Mouse (Mus musculus): ENCODE data around the gene Mboat1.

The Mboat1 gene

GRCm38 (mm10) chr13:30136243-30136922 is at the start of gene Mboat1:
Gene Mboat1 (plus strand): TSS chr13:30136489.
- DNase-seq (ENCODE audit: low spot score in 2 of 2) = peak in 1 of 2 experiments; percentile 36

- no peak for DNase-seq (ENCODE audit: low spot score in 2 of 2)
Measured at GRCm38 (mm10) chr13:30093086-30093485, 43.2 kb upstream of the Mboat1 start.

- DNase-seq (ENCODE audit: low spot score in 2 of 2) = no peak
Measured at GRCm38 (mm10) chr13:30095851-30096250, 40.4 kb upstream of the Mboat1 start.

- no peak for DNase-seq (ENCODE audit: low spot score in 2 of 2)
Measured at GRCm38 (mm10) chr13:30096536-30096935, 39.8 kb upstream of the Mboat1 start.

- DNase-seq (ENCODE audit: low spot score in 2 of 2) = no peak
Measured at GRCm38 (mm10) chr13:30109001-30109600, 27.2 kb upstream of the Mboat1 start.

- DNase-seq (ENCODE audit: low spot score in 2 of 2) = no peak
Measured at GRCm38 (mm10) chr13:30115792-30116191, 20.5 kb upstream of the Mboat1 start.

- no peak for DNase-seq (ENCODE audit: low spot score in 2 of 2)
Measured at GRCm38 (mm10) chr13:30136923-30137629, 787 bp downstream of the Mboat1 start.

GRCm38 (mm10) chr13:30137951-30138350 is 1.7 kb downstream of the Mboat1 start:
- no peak for DNase-seq (ENCODE audit: low spot score in 2 of 2)

GRCm38 (mm10) chr13:30140149-30140548 is 3.9 kb downstream of the Mboat1 start:
- DNase-seq (ENCODE audit: low spot score in 2 of 2) = no peak

- DNase-seq (ENCODE audit: low spot score in 2 of 2) = no peak
Measured at GRCm38 (mm10) chr13:30140646-30141045, 4.4 kb downstream of the Mboat1 start.

- no peak for DNase-seq (ENCODE audit: low spot score in 2 of 2)
Measured at GRCm38 (mm10) chr13:30141996-30142395, 5.7 kb downstream of the Mboat1 start.

GRCm38 (mm10) chr13:30146468-30146867 is 10.2 kb downstream of the Mboat1 start:
- DNase-seq (ENCODE audit: low spot score in 2 of 2) = no peak

- no peak for DNase-seq (ENCODE audit: low spot score in 2 of 2)
Measured at GRCm38 (mm10) chr13:30154264-30154663, 18.0 kb downstream of the Mboat1 start.

- DNase-seq (ENCODE audit: low spot score in 2 of 2) = no peak
Measured at GRCm38 (mm10) chr13:30159626-30160025, 23.3 kb downstream of the Mboat1 start.

- no peak for DNase-seq (ENCODE audit: low spot score in 2 of 2)
Measured at GRCm38 (mm10) chr13:30163521-30163920, 27.2 kb downstream of the Mboat1 start.

GRCm38 (mm10) chr13:30166138-30167090 is 30.1 kb downstream of the Mboat1 start:
- DNase-seq (ENCODE audit: low spot score in 2 of 2) = no peak

GRCm38 (mm10) chr13:30167499-30167898 is 31.2 kb downstream of the Mboat1 start:
- no peak for DNase-seq (ENCODE audit: low spot score in 2 of 2)

GRCm38 (mm10) chr13:30168803-30169202 is 32.5 kb downstream of the Mboat1 start:
- DNase-seq (ENCODE audit: low spot score in 2 of 2) = no peak

GRCm38 (mm10) chr13:30170061-30170460 is 33.8 kb downstream of the Mboat1 start:
- DNase-seq (ENCODE audit: low spot score in 2 of 2) = no peak

- DNase-seq (ENCODE audit: low spot score in 2 of 2) = no peak
Measured at GRCm38 (mm10) chr13:30174586-30174985, 38.3 kb downstream of the Mboat1 start.

- DNase-seq (ENCODE audit: low spot score in 2 of 2) = no peak
Measured at GRCm38 (mm10) chr13:30177356-30177755, 41.1 kb downstream of the Mboat1 start.

GRCm38 (mm10) chr13:30185549-30185948 is 49.3 kb downstream of the Mboat1 start:
- DNase-seq (ENCODE audit: low spot score in 2 of 2) = no peak

Measured in frontal cortex, postnatal 14 days (tissue).